Mouse (Mus musculus) thymus, postnatal 10 days (tissue): ENCODE data around the gene Fosb.
A peak's percentile ranks its signal among the peaks of the same experiment; 100 is the strongest.

ENCODE experiments used
- DNase-seq, 2 experiments: peaks; one replicate each; pipeline ENCODE4 v3.0.0; 2021; ENCODE audit warnings: low spot score in 2 of 2

Gene Fosb

DNA sequence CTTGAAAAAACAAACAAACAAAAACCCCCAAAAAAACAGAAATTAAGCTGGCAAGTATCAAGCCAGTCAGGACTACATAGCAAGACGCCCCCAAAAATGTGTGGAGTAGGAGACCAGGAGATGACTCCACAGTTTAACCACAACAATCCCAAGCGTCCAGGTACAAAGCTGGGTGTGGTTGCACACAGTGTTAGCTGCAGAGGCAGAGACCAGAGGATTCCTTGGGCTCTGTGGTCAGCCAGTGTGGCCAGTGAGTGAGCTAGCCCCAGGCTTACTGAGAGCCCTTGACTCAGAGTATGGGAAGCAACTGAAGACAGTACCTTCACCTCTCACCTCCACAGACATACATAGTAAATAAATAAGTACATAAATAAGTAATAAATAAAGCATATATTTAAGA, 22.1 kb upstream of the Fosb start:
- no peak for DNase-seq

DNA sequence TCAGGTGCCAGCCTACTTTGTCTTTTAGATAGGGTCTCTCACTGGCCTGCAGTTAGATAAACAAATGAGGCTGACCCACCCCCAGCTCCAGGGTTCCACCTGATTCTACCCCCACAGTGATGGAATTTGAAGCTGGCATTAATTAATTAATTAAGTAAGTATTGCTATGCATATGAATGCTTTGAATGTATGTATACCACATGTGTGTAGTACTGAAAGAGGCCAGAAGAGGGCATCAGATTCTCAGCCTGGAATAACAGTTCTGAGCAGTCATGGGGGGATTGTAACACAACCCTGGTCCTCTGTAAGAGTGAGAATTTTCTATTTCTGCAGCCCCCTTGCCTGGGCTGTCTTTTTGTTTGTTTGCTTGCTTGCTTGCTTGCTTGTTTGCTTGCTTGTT, 18.6 kb upstream of the Fosb start:
- no peak for DNase-seq

DNA sequence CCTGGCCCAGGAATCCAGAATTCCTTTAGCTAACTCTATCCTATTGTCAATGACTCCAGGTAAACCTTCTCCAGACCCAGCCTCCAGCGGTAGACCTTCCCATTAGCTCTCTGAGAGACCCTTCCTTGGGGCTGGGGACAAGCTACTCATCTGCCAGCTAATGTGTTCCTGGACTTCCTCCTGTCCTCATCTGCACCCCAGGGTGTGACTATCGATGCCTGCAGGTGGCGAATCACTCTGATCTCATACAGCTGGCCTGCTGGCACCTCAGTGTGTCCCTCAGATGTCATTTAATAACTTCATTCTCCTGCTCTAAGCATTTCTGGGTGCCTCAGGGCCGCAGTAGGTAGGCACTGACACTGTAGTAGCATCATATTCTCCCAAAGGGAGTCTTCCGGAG, 17.9 kb upstream of the Fosb start:
- DNase-seq = no peak

- DNase-seq = no peak
Measured at GRCm38 (mm10) chr7:19327128-19327527, 17.3 kb upstream of the Fosb start.

GRCm38 (mm10) chr7:19326359-19326758, 16.5 kb upstream of the Fosb start:
- DNase-seq = peak in 1 of 2 experiments; percentile 42

GRCm38 (mm10) chr7:19325262-19326199, 15.7 kb upstream of the Fosb start:
- no peak for DNase-seq

DNA sequence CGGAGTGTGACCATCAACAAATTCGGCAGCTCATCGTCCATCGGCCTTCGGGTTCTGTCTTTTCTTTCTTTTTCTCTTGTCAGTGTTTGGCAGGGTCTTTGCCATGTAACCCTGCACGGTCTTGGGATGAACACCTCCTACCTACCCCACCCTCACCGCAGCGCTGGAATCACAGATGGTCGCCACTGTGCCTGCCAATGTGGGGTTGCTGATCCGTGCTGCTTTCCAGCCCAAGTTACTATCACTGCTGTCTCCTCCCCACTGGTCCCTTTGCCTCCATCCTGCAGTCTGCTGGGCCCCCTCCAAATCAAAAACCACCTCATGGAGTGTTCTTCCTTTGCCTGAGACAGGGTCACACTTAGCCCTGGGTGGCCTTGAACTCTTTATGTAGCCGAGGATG, 14.4 kb upstream of the Fosb start:
- no peak for DNase-seq

GRCm38 (mm10) chr7:19322489-19322888, 12.6 kb upstream of the Fosb start:
- DNase-seq = no peak

GRCm38 (mm10) chr7:19321464-19321863, 11.6 kb upstream of the Fosb start:
- no peak for DNase-seq

DNA sequence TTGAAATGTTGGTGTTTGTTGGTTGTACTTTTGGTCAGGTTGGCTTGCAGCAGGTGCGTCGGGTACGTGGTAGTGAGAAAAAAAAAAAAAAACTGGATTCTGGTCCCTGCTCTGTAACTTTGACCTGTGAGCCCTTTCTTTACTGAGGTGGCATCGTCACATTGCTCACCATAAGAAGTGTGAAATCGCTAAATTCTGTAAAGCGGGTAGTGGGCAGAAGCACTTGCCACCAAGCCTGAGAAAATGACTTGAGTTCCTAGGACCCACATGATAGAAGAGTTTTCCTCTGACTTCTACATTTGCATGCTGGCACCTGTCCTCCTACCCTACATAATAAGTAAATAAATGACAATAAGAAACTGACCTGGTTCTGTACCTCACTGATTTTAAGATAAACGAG, 10.8 kb upstream of the Fosb start:
- DNase-seq = no peak

DNA sequence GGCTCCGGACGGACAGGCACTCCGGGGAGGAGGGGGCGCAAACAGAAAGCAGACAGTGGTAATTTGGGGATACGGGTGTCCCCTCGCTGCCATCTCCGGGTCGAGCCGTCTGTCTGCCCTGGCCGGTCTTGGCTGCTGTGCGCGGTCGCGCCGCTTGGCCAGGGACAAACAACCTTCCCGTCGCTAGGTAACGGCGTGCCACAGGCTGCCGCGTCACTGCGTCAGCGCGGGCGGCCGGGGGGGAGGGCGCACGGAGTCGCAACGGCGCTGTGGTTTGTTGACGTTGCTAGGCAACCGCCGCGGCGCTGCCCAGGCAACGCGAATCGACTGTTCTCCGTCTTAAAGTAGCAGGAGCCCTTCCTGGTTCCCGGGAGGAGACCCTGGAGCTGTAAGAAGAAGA, 10.1 kb upstream of the Fosb start:
- peak; percentile 82 to 86 for DNase-seq

DNA sequence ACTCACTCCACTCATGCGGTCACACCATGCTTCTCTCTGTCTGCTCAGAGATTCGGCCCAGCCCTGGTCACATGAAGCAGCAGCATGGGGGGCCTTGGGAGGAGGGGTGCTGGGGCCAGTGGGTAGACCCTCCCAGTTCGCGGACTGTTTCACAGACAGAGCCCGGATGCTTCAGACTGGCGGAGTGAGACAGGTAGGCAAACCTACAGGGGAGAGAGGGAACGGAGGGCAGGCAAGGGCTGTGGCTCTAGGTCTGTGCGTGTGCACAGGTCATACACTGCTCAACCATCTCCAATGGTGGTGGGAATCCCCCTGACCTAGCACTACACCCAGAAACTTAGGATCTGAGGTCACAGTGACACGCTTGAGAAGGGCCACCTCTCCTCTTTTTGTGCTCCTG, 9.6 kb upstream of the Fosb start:
- DNase-seq = no peak

DNA sequence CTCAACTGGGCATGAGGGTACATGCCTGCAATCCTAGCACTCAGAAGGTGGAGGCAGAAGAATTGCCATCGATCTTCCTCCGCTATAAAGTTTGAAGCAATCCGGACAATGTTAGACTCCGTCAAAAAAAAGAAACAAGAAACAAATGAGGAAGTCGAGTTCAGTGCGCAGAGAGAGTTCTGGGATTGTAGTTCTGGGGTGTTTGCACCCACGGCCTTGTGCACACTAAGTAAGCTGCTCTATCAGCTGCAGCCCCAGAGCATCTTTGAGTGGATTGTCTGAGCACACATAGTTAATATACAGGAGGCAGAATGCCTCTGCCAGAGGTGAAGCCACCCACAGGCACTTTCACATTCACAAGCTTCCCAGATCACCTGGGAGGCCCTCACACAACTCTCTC, 8.8 kb upstream of the Fosb start:
- DNase-seq = no peak

DNA sequence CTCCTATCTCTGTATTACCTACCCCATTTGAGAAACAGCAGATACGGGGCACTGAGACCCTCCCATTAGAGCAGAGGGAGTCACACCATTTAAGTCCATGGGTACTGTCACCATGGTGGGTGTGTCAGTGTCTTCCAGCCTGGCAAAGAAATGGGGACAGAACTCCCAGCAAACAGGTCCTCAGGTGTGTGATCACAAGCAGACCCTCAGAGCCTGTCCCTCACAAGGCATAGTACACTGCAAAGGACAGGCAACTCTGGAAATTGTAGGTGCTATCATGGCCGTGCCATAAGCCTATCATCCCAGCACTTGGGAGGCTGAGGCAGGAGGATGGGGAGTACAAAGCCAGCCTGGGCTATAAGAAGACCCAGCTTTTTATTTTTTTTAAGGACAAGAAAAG, 8.3 kb upstream of the Fosb start:
- DNase-seq = no peak

DNA sequence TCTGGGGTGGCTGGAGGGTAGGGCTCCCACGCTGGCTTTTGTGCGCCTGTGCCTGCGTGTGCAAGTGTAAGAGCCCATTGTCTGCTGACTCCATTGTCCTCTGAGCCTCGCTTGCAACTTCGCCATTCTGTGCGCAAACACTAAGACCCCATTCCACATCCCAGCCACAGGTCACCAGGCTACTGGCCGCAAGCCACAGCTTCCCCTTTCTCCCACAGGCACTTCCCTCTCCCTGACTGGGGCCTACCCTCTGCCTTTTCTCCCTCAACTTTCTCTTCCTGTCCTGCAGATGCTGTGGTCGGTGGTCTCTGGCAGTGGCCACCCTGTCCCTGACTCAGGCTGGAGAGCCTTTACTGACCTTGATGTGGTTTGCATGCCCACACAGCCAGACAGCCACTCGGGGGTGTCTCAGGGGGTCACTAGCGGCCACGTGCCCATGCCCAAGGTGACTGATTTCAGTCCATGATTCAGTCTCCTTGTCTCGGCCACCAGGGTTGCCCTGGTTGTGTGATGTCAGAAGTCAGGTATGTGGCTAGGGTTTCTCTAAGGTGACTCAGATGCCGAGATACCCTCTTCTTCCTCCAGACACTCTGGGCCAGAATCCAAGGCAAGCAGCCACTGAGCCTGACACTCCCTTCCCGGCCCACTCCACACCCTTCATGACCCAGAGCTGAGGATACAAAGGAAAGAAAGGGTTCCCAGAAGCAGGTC, 6.8 kb upstream of the Fosb start:
- DNase-seq = no peak

GRCm38 (mm10) chr7:19314033-19314432, 4.2 kb upstream of the Fosb start:
- no peak for DNase-seq

GRCm38 (mm10) chr7:19311991-19312390, 2.1 kb upstream of the Fosb start:
- no peak for DNase-seq

DNA sequence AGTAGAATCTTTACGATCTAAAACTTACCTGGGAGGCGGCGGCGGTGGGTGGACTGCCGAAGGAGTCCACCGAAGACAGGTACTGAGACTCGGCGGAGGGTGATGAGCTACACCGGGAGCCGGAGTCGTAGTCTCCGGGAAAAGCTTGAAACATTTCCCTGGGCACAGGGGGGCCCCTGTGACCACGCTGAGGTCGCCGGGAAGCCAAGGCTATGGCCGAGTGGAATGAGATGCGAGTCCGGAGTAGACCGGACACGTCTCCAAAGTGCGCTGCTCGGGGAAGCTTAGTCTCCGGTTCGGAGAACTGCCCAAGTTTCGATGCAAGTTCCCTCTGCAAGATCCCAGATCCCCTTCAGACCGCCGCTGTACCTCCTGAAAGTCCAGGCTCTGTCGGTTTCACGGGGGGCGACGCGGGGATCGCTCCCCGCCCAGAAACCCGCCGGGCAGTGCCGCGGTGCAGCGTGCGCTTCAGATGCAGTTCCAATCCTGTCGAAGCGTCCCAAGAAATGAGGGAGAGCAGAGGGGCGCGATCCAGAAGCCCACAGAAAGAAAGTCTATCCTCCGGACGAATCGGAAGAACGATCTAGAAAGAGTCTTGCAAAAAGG, 470 bp downstream of the Fosb start:
- no peak for DNase-seq

DNA sequence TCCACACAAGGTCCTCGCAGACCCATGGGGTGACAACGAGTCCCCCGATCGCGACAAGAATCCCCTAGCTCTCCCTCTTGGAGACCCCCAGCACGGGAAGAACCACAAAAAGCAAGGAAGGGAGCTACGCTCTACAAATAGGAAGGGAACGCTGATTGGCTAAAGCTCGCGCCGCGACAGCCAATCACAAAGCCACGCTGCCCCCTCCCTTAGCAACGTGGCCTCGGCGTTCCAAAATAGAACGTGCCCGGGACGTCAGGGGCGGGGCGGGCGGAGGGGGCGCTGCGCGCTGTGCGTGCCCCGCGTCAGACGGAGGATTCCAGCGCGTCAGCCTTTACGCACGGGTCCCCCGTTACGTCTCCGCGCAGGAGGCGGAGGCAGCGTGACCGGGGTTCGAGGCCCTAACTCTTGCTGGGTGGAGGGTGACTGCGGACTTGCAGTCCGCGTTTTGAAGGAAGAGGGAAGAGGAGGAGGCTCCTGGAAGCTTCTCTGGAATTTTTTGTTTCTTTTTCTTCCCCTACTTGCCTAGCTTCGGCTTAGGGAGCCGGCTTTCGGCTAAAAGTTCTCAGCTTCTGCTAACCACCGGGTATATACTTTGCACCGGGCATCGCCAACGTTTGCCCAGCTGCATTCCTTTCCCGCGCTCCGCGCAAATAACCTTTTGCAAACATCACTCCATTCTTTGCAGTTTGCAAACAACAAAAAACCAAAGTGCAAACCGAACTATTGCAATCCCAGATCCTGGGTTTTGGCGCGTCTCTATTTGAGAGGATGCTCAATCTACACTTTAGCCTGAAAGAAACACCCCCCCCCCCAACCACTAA, 1.2 kb downstream of the Fosb start:
- peak; percentile 93 to 95 for DNase-seq

GRCm38 (mm10) chr7:19307739-19308453, 2.0 kb downstream of the Fosb start:
- DNase-seq = peak; percentile 57 to 64
